Mouse (Mus musculus) hindbrain, postnatal 0 days (tissue): ENCODE data around the gene Rufy4. TPM values are rescaled to one million over a fixed set of nuclear protein-coding genes. Genes with fewer than 3 reads are reported as not detected.

Experiments used
- ATAC-seq: fragments of 200-750 bp; cut with Nextera tagmentation; 2 replicates; pipeline ENCODE4 v1.8.0; 2017; ENCODE audit warnings: mild to moderate bottlenecking, moderate TSS enrichment, moderate library complexity
- DNase-seq: peaks from one replicate; pipeline ENCODE4 v3.0.0-alpha.2; 2015; ENCODE audit warnings: low spot score
- H3K27ac ChIP-seq: fragments of 300-500 bp; sonication (generic); 2 replicates; pipeline ENCODE4 v1.5.1; 2014; ENCODE audit warnings: mild to moderate bottlenecking
- H3K27me3 ChIP-seq: fragments of 300-500 bp; sonication (generic); 2 replicates; pipeline ENCODE4 v1.6.1; 2014; ENCODE audit warnings: low read length, mixed read lengths; ENCODE audit not compliant: insufficient read depth
- H3K36me3 ChIP-seq: fragments of 300-500 bp; sonication (generic); 2 replicates; pipeline ENCODE4 v1.6.1; 2014; ENCODE audit warnings: low read length, mixed read lengths; ENCODE audit not compliant: insufficient read depth
- H3K4me1 ChIP-seq: fragments of 300-500 bp; sonication (generic); 2 replicates; pipeline ENCODE4 v1.6.1; 2014; ENCODE audit warnings: antibody characterized with exemption, low read length, mixed read lengths; ENCODE audit not compliant: insufficient read depth
- H3K4me2 ChIP-seq: fragments of 300-500 bp; sonication (generic); 2 replicates; pipeline ENCODE4 v1.6.1; 2014; ENCODE audit warnings: low read depth, mild to moderate bottlenecking, low read length, moderate library complexity, mixed read lengths
- H3K4me3 ChIP-seq: fragments of 300-500 bp; sonication (generic); 2 replicates; pipeline ENCODE4 v1.5.1; 2014; ENCODE audit warnings: low read length
- H3K9ac ChIP-seq: fragments of 300-500 bp; sonication (generic); replicated peaks from 2 replicates; pipeline ENCODE4 v1.6.1; 2014; ENCODE audit warnings: mild to moderate bottlenecking, low read length, moderate library complexity, mixed read lengths
- H3K9me3 ChIP-seq: fragments of 300-500 bp; sonication (generic); 2 replicates; pipeline ENCODE4 v1.6.1; 2016; ENCODE audit warnings: low read length, mixed read lengths
- CTCF ChIP-seq: IDR thresholded peaks from 2 replicates; pipeline ENCODE4 v1.5.1; 2016; ENCODE audit warnings: antibody characterized with exemption, control low read depth, low read depth
- WGBS: fragments of 180-500 bp; shearing (Covaris S2); extraction: QIAGEN DNeasy Blood & Tissue Kit; methylation state at CpG from one replicate; pipeline ENCODE4 v1.1.7; 2014; 5-methylcytosine and 5-hydroxymethylcytosine counted together
- polyA plus RNA-seq: library from polyadenylated mRNA; unstranded; fragments of >200 nt; fragmentation: Nextera tagmentation; extraction: Ambion mirVana; gene quantifications from 2 replicates; pipeline ENCODE4 v1.2.1, GENCODE M21; 2015
- total RNA-seq: library from RNA; depleted of rRNA; stranded (reverse); fragments of >200 nt; gene quantifications from 2 replicates; pipeline ENCODE4 v1.2.3, GENCODE M21; 2014

The Rufy4 gene
- total and polyA plus RNA-seq, 2 experiments from 2014 or later: 0.10 TPM; not detected in 1

GRCm38 (mm10) chr1:74130883-74131659 lies 5.7 kb downstream of the Rufy4 start:
- Histone ChIP-seq H3K27ac (no peak overlapping the region), H3K9me3 (no peaks in the 10 kb centered on the region), H3K27me3 (no peaks in the 10 kb centered on the region), H3K4me3 (no peak overlapping the region), H3K4me2 (no peak overlapping the region), H3K9ac (no peak overlapping the region), H3K4me1 (no peaks in the 10 kb centered on the region), H3K36me3 (no peaks in the 10 kb centered on the region)
- no peak for DNase-seq
- ATAC-seq: no peak
- 89% methylated on average over 8 of the region's 8 CpGs for WGBS
- peak; percentile 14; the same call in 1 of the 2 replicates for TF ChIP-seq CTCF

- no peaks in the 10 kb centered on the region for H3K9me3 ChIP-seq
- no peak overlapping the region for H3K9ac ChIP-seq
These were observed 6.7 kb downstream of the Rufy4 start for GRCm38 (mm10) chr1:74132011-74132410.

GRCm38 (mm10) chr1:74133954-74134353 lies 8.6 kb downstream of the Rufy4 start:
- WGBS: 53% methylated on average over 6 of the region's 6 CpGs
- H3K9me3 ChIP-seq: no peaks in the 10 kb centered on the region
- no peak overlapping the region for H3K27ac ChIP-seq
- no peak for DNase-seq
- H3K4me3 ChIP-seq: no peak overlapping the region
- no peaks in the 10 kb centered on the region for H3K27me3 ChIP-seq
- H3K4me2 ChIP-seq: no peak overlapping the region
- H3K36me3 ChIP-seq: no peaks in the 10 kb centered on the region
- H3K9ac ChIP-seq: no peak overlapping the region
- ATAC-seq: no peak
- no peaks in the 10 kb centered on the region for H3K4me1 ChIP-seq
- TF ChIP-seq CTCF: no peak

More at GRCm38 (mm10) chr1:74132011-74132410, 6.7 kb downstream of the Rufy4 start:
- H3K4me3 ChIP-seq: no peak overlapping the region
- WGBS: 79% methylated on average over 3 of the region's 3 CpGs
- H3K4me1 ChIP-seq: no peaks in the 10 kb centered on the region
- DNase-seq (no peak), ATAC-seq (no peak)
- no peak overlapping the region for H3K27ac ChIP-seq
- H3K4me2 ChIP-seq: no peak overlapping the region
- TF ChIP-seq CTCF: peak; percentile 24; the same call in 1 of the 2 replicates
- H3K36me3 ChIP-seq: no peaks in the 10 kb centered on the region
- no peaks in the 10 kb centered on the region for H3K27me3 ChIP-seq

- Histone ChIP-seq H3K27ac (no peak overlapping the region), H3K4me1 (no peaks in the 10 kb centered on the region), H3K36me3 (no peaks in the 10 kb centered on the region), H3K4me2 (no peak overlapping the region), H3K9ac (no peak overlapping the region), H3K9me3 (no peaks in the 10 kb centered on the region), H3K4me3 (no peak overlapping the region), H3K27me3 (no peaks in the 10 kb centered on the region)
- TF ChIP-seq CTCF: no peak
- no peak for ATAC-seq
- DNase-seq: no peak
- WGBS: 82% methylated on average over 6 of the region's 6 CpGs
These were observed 10.1 kb downstream of the Rufy4 start for GRCm38 (mm10) chr1:74135326-74135950.

- H3K4me1 ChIP-seq: no peaks in the 10 kb centered on the region
- no peaks in the 10 kb centered on the region for H3K9me3 ChIP-seq
- WGBS: 58% methylated on average over 3 of the region's 3 CpGs
- no peaks in the 10 kb centered on the region for H3K36me3 ChIP-seq
- no peak overlapping the region for H3K27ac ChIP-seq
- no peak overlapping the region for H3K4me2 ChIP-seq
- H3K27me3 ChIP-seq: no peaks in the 10 kb centered on the region
- ATAC-seq (no peak), DNase-seq (no peak)
- TF ChIP-seq CTCF: peak; percentile 46
- H3K9ac ChIP-seq: no peak overlapping the region
- H3K4me3 ChIP-seq: no peak overlapping the region
These were observed 14.1 kb downstream of the Rufy4 start for GRCm38 (mm10) chr1:74139415-74139814.

- no peak for TF ChIP-seq CTCF
- Histone ChIP-seq H3K9ac (no peak overlapping the region), H3K27me3 (no peaks in the 10 kb centered on the region), H3K4me1 (no peaks in the 10 kb centered on the region), H3K4me3 (no peak overlapping the region), H3K4me2 (no peak overlapping the region), H3K9me3 (no peaks in the 10 kb centered on the region), H3K36me3 (no peaks in the 10 kb centered on the region), H3K27ac (no peak overlapping the region)
- DNase-seq (no peak), ATAC-seq (no peak)
- WGBS: 76% methylated on average over 8 of the region's 8 CpGs
These were observed 16.4 kb downstream of the Rufy4 start for GRCm38 (mm10) chr1:74141781-74142180.
